Mouse (Mus musculus) small intestine, adult 2 months (tissue): ENCODE measurements around the gene Dspp.

Experiments
- CTCF ChIP-seq: fragments of 200-500 bp; IDR thresholded peaks from 2 replicates; pipeline ENCODE4 v1.5.1; 2012; ENCODE audit warnings: low read depth, mild to moderate bottlenecking, control low read depth, inconsistent platforms, low read length, moderate library complexity, mixed read lengths; ENCODE audit not compliant: insufficient replicate concordance, insufficient read length; ENCODE audit errors: extremely low read depth
- POLR2A ChIP-seq: fragments of 200-500 bp; IDR thresholded peaks from 2 replicates; pipeline ENCODE4 v1.6.1; 2012; ENCODE audit warnings: low read depth, mild to moderate bottlenecking, control low read depth, inconsistent platforms, low read length, moderate library complexity

DNA sequence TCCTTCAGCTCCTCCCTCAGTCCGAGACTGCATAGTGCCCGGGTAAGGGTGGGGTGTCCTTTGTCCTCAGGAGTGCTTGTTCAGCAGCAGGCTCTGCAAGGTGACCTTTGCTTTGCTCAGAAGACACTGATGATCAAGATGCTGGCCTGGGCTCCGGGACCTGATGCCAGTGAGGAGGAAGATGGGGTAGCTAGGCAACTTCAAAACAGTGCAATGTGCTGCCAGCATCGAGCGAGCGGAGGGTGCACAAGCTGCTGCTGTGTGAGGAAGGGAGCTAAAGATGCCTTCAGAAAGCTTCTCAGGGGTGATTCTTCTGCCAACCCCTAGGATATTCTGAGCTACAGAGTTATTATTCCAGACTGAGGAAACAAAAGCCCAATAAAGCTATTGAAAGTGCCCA, 2.6 kb downstream of the Dspp start:
- TF ChIP-seq CTCF (no peak), POLR2A (no peak)
